Mouse (Mus musculus): Measurements from ENCODE around the gene Trim75. TPM values are rescaled to one million over a fixed set of nuclear protein-coding genes. Genes with fewer than 3 reads are reported as not detected.

Trim75 gene
- polyA plus RNA-seq (2012; rRNA removed), result not detected in 2 replicates

- DNase-seq, result no peak
- Histone ChIP-seq H3K4me1 (replicated peaks; ENCODE audit: control insufficient read depth, insufficient read depth, low read length) (no peaks in the 10 kb centered on the region), H3K4me3 (ENCODE audit: control insufficient read depth, insufficient read depth, low read length) (no peak within 1 kb of the TSS), H3K36me3 (ENCODE audit: control insufficient read depth, insufficient read depth, low read length) (no peaks in the 10 kb centered on the region), H3K27ac (ENCODE audit: control insufficient read depth, insufficient read depth, low read length) (no peak within 1 kb of the TSS), H3K27me3 (ENCODE audit: control insufficient read depth, insufficient read depth, low read length) (no peaks in the 10 kb centered on the region)
- TF ChIP-seq CTCF (IDR thresholded peaks at IDR 0.05; ENCODE audit: borderline replicate concordance, control insufficient read depth, extremely low read depth, insufficient read depth, low read length, poor library complexity) (no peak), POLR2A (IDR thresholded peaks at IDR 0.05; ENCODE audit: control insufficient read depth, extremely low read depth, insufficient read depth, low read length, poor library complexity) (no peak)
- 94% methylated on average over 4 of the region's 4 CpGs for WGBS
Observed at GRCm38 (mm10) chr8:64987731-64988130, at the start of gene Trim75. TSS of gene Trim75 (minus strand) at chr8:64987831.

GRCm38 (mm10) chr8:65037117-65037533 is 49.5 kb upstream of the Trim75 start, which contains the start of gene Apela:
TSS of gene Apela (minus strand) at chr8:65037336.
- TF ChIP-seq POLR2A (IDR thresholded peaks at IDR 0.05; ENCODE audit: control insufficient read depth, extremely low read depth, insufficient read depth, low read length, poor library complexity) (no peak), CTCF (IDR thresholded peaks at IDR 0.05; ENCODE audit: borderline replicate concordance, control insufficient read depth, extremely low read depth, insufficient read depth, low read length, poor library complexity) (no peak)
- DNase-seq, result no peak
- no peaks in the 10 kb centered on the region for H3K4me1 ChIP-seq (replicated peaks; ENCODE audit: control insufficient read depth, insufficient read depth, low read length)
- H3K27ac ChIP-seq (ENCODE audit: control insufficient read depth, insufficient read depth, low read length), result no peak within 1 kb of the TSS
- no peaks in the 10 kb centered on the region for H3K27me3 ChIP-seq (ENCODE audit: control insufficient read depth, insufficient read depth, low read length)
- no peaks in the 10 kb centered on the region for H3K36me3 ChIP-seq (ENCODE audit: control insufficient read depth, insufficient read depth, low read length)
- WGBS, result 13% methylated on average over 8 of the region's 8 CpGs
- H3K4me3 ChIP-seq (ENCODE audit: control insufficient read depth, insufficient read depth, low read length), result no peak within 1 kb of the TSS

- TF ChIP-seq POLR2A (IDR thresholded peaks at IDR 0.05; ENCODE audit: control insufficient read depth, extremely low read depth, insufficient read depth, low read length, poor library complexity), result no peak
- TF ChIP-seq CTCF (IDR thresholded peaks at IDR 0.05; ENCODE audit: borderline replicate concordance, control insufficient read depth, extremely low read depth, insufficient read depth, low read length, poor library complexity), result no peak
- WGBS, result 65% methylated on average over 2 of the region's 2 CpGs
Observed at GRCm38 (mm10) chr8:65034136-65034535, 46.5 kb upstream of the Trim75 start.

GRCm38 (mm10) chr8:65033056-65033455 is 45.4 kb upstream of the Trim75 start:
- Histone ChIP-seq H3K4me3 (ENCODE audit: control insufficient read depth, insufficient read depth, low read length) (no peak overlapping the region), H3K27ac (ENCODE audit: control insufficient read depth, insufficient read depth, low read length) (no peak overlapping the region), H3K4me1 (replicated peaks; ENCODE audit: control insufficient read depth, insufficient read depth, low read length) (no peaks in the 10 kb centered on the region), H3K27me3 (ENCODE audit: control insufficient read depth, insufficient read depth, low read length) (no peaks in the 10 kb centered on the region), H3K36me3 (ENCODE audit: control insufficient read depth, insufficient read depth, low read length) (no peaks in the 10 kb centered on the region)
- DNase-seq, result no peak
- TF ChIP-seq POLR2A (IDR thresholded peaks at IDR 0.05; ENCODE audit: control insufficient read depth, extremely low read depth, insufficient read depth, low read length, poor library complexity), result no peak
- no peak for TF ChIP-seq CTCF (IDR thresholded peaks at IDR 0.05; ENCODE audit: borderline replicate concordance, control insufficient read depth, extremely low read depth, insufficient read depth, low read length, poor library complexity)
- 90% methylated on average over 13 of the region's 13 CpGs for WGBS

More at GRCm38 (mm10) chr8:65034136-65034535, 46.5 kb upstream of the Trim75 start:
- Histone ChIP-seq H3K27me3 (ENCODE audit: control insufficient read depth, insufficient read depth, low read length) (no peaks in the 10 kb centered on the region), H3K4me3 (ENCODE audit: control insufficient read depth, insufficient read depth, low read length) (no peak overlapping the region), H3K27ac (ENCODE audit: control insufficient read depth, insufficient read depth, low read length) (no peak overlapping the region), H3K36me3 (ENCODE audit: control insufficient read depth, insufficient read depth, low read length) (no peaks in the 10 kb centered on the region), H3K4me1 (replicated peaks; ENCODE audit: control insufficient read depth, insufficient read depth, low read length) (no peaks in the 10 kb centered on the region)
- no peak for DNase-seq

GRCm38 (mm10) chr8:65032107-65032506 is 44.5 kb upstream of the Trim75 start:
- no peak for TF ChIP-seq CTCF (IDR thresholded peaks at IDR 0.05; ENCODE audit: borderline replicate concordance, control insufficient read depth, extremely low read depth, insufficient read depth, low read length, poor library complexity)
- no peak for TF ChIP-seq POLR2A (IDR thresholded peaks at IDR 0.05; ENCODE audit: control insufficient read depth, extremely low read depth, insufficient read depth, low read length, poor library complexity)
- Histone ChIP-seq H3K27me3 (ENCODE audit: control insufficient read depth, insufficient read depth, low read length) (no peaks in the 10 kb centered on the region), H3K4me1 (replicated peaks; ENCODE audit: control insufficient read depth, insufficient read depth, low read length) (no peaks in the 10 kb centered on the region), H3K4me3 (ENCODE audit: control insufficient read depth, insufficient read depth, low read length) (no peak overlapping the region), H3K36me3 (ENCODE audit: control insufficient read depth, insufficient read depth, low read length) (no peaks in the 10 kb centered on the region), H3K27ac (ENCODE audit: control insufficient read depth, insufficient read depth, low read length) (no peak overlapping the region)
- 96% methylated on average over 1 of the region's 1 CpGs for WGBS
- no peak for DNase-seq

GRCm38 (mm10) chr8:65030735-65031485 is 43.3 kb upstream of the Trim75 start:
- Histone ChIP-seq H3K27me3 (ENCODE audit: control insufficient read depth, insufficient read depth, low read length) (no peaks in the 10 kb centered on the region), H3K36me3 (ENCODE audit: control insufficient read depth, insufficient read depth, low read length) (no peaks in the 10 kb centered on the region), H3K4me1 (replicated peaks; ENCODE audit: control insufficient read depth, insufficient read depth, low read length) (no peaks in the 10 kb centered on the region), H3K4me3 (ENCODE audit: control insufficient read depth, insufficient read depth, low read length) (no peak overlapping the region), H3K27ac (ENCODE audit: control insufficient read depth, insufficient read depth, low read length) (no peak overlapping the region)
- WGBS, result 85% methylated on average over 4 of the region's 4 CpGs
- no peak for TF ChIP-seq POLR2A (IDR thresholded peaks at IDR 0.05; ENCODE audit: control insufficient read depth, extremely low read depth, insufficient read depth, low read length, poor library complexity)
- no peak for TF ChIP-seq CTCF (IDR thresholded peaks at IDR 0.05; ENCODE audit: borderline replicate concordance, control insufficient read depth, extremely low read depth, insufficient read depth, low read length, poor library complexity)
- DNase-seq, result no peak

Measured in thymus, adult 2 months (tissue).